Mouse (Mus musculus) hindbrain, embryonic 16.5 days (tissue): ENCODE results near the gene AC124108.1. TPM values are rescaled to one million over a fixed set of nuclear protein-coding genes. Genes with fewer than 3 reads are reported as not detected.

Experiments
- ATAC-seq: fragments of 200-750 bp; cut with Nextera tagmentation; 2 replicates; pipeline ENCODE4 v1.8.0; 2017; ENCODE audit warnings: moderate TSS enrichment, moderate library complexity
- H3K27ac ChIP-seq: fragments of 300-500 bp; sonication (generic); 2 replicates; pipeline ENCODE4 v1.5.1; 2014; ENCODE audit warnings: low read depth, mild to moderate bottlenecking, control low read depth, low read length, moderate library complexity
- H3K27me3 ChIP-seq: fragments of 300-500 bp; sonication (generic); replicated peaks from 2 replicates; pipeline ENCODE4 v1.6.1; 2014; ENCODE audit warnings: low read length; ENCODE audit not compliant: control insufficient read depth, insufficient read depth
- H3K36me3 ChIP-seq: fragments of 300-500 bp; sonication (generic); 2 replicates; pipeline ENCODE4 v1.6.1; 2014; ENCODE audit warnings: mild to moderate bottlenecking, low read length, moderate library complexity, mixed read lengths; ENCODE audit not compliant: control insufficient read depth, insufficient read depth
- H3K4me1 ChIP-seq: fragments of 300-500 bp; sonication (generic); 2 replicates; pipeline ENCODE4 v1.6.1; 2014; ENCODE audit warnings: low read depth, low read length; ENCODE audit not compliant: control insufficient read depth, insufficient read depth
- H3K4me2 ChIP-seq: fragments of 300-500 bp; sonication (generic); 2 replicates; pipeline ENCODE4 v1.6.1; 2014; ENCODE audit warnings: mild to moderate bottlenecking, low read length, control low read depth, moderate library complexity
- H3K4me3 ChIP-seq: fragments of 300-500 bp; sonication (generic); 2 replicates; pipeline ENCODE4 v1.5.1; 2014; ENCODE audit warnings: mild to moderate bottlenecking, low read length, control low read depth, moderate library complexity
- H3K9ac ChIP-seq: fragments of 300-500 bp; sonication (generic); 2 replicates; pipeline ENCODE4 v1.6.1; 2014; ENCODE audit warnings: low read depth, mild to moderate bottlenecking, control low read depth, low read length, moderate library complexity
- H3K9me3 ChIP-seq: fragments of 300-500 bp; sonication (generic); 2 replicates; pipeline ENCODE4 v1.6.1; 2014; ENCODE audit warnings: mild to moderate bottlenecking, low read length, moderate library complexity; ENCODE audit not compliant: control insufficient read depth
- WGBS: fragments of 180-500 bp; shearing (Covaris S2); extraction: QIAGEN DNeasy Blood & Tissue Kit; methylation state at CpG from one replicate; pipeline ENCODE4 v1.1.7; 2014; 5-methylcytosine and 5-hydroxymethylcytosine counted together
- polyA plus RNA-seq: library from polyadenylated mRNA; unstranded; fragments of >200 nt; fragmentation: Nextera tagmentation; extraction: Ambion mirVana; gene quantifications from 2 replicates; pipeline ENCODE4 v1.2.1, GENCODE M21; 2015

The AC124108.1 gene
- polyA plus RNA-seq, 1 experiment from 2014 or later: 1.8 TPM

DNA sequence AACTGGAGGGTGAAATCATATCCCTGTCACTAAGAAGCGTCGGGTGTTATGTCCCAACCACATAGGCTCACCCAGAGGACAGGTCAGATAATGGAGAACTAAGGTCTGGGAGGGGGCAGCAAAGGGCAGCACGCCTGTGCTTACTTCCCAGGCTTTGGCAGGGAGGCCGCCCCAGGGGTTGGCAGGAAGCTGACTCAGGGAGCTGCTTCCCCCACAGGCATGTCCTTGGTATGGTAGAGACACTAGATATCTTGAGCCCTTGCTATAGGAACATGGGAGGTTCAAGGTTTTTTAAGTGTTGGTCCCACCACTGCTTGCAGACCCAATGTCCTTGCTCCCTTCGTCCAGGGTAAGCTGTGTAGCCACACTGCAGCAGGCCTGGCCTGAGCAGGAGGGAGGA is 14.7 kb downstream of the AC124108.1 start:
- Histone ChIP-seq H3K27ac (0 out of 2 replicates have a peak overlapping the region, but pooled peaks have one; percentile 12), H3K9me3 (no peaks in the 10 kb centered on the region), H3K36me3 (no peaks in the 10 kb centered on the region), H3K27me3 (no peaks in the 10 kb centered on the region), H3K4me3 (no peak overlapping the region), H3K9ac (no peak overlapping the region), H3K4me2 (no peak overlapping the region), H3K4me1 (peaks cover 38% of the 10 kb centered on the region)
- WGBS: 77% methylated on average over 5 of the region's 5 CpGs
- ATAC-seq: no peak

DNA sequence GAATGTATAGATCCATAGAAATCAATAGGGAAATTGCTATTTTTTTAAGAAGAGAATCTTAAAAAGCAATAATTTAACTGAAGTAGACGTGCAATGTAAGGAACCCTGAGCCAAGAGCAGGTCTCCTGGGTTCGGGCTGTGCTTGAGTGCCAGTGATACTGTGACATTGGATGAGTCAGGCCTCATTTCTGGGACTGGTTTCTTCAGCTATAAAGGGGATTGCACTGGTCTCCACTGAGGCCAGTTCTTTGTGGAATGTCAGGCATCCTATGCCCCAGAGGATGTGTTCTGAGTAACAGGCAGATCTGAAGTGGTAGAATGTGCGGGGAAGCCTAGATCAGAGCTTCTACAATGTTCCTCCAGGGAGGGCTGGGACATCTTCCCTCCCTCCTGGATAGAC is 15.6 kb downstream of the AC124108.1 start:
- H3K4me1 ChIP-seq: peaks cover 32% of the 10 kb centered on the region
- H3K27ac ChIP-seq: no peak overlapping the region
- H3K27me3 ChIP-seq: no peaks in the 10 kb centered on the region
- no peak overlapping the region for H3K9ac ChIP-seq
- 80% methylated on average over 3 of the region's 3 CpGs for WGBS
- H3K9me3 ChIP-seq: no peaks in the 10 kb centered on the region
- no peak for ATAC-seq
- no peaks in the 10 kb centered on the region for H3K36me3 ChIP-seq
- H3K4me3 ChIP-seq: no peak overlapping the region
- no peak overlapping the region for H3K4me2 ChIP-seq

DNA sequence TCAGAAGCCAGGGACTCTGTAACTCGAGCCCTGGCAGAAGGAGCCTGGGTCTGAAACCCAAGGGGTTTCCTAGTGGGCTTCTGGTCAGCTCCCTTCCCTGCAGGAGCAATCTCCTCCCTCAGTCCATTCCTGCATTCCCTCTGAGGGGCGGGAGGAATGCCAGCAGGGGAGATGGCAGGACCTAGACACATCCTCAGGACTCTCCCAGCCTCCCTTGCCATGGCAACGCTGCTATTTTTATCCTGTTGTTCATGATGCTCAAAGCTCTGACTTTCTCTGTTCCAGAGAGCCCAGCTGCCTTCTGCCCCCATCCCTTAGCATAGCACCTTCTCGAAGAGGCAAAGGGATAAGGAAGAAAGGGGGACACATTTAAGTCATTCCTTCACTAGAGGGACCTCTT is 16.9 kb downstream of the AC124108.1 start:
- ATAC-seq: peak; percentile 13
- no peaks in the 10 kb centered on the region for H3K27me3 ChIP-seq
- H3K36me3 ChIP-seq: no peaks in the 10 kb centered on the region
- H3K9ac ChIP-seq: peak overlapping the region; percentile 19; the same call in 1 of the 2 replicates
- no peaks in the 10 kb centered on the region for H3K9me3 ChIP-seq
- no peak overlapping the region for H3K4me2 ChIP-seq
- H3K27ac ChIP-seq: peak overlapping the region; percentile 56; the same call in 1 of the 2 replicates
- peaks cover 41% of the 10 kb centered on the region for H3K4me1 ChIP-seq
- WGBS: 11% methylated on average over 4 of the region's 4 CpGs
- H3K4me3 ChIP-seq: no peak overlapping the region

DNA sequence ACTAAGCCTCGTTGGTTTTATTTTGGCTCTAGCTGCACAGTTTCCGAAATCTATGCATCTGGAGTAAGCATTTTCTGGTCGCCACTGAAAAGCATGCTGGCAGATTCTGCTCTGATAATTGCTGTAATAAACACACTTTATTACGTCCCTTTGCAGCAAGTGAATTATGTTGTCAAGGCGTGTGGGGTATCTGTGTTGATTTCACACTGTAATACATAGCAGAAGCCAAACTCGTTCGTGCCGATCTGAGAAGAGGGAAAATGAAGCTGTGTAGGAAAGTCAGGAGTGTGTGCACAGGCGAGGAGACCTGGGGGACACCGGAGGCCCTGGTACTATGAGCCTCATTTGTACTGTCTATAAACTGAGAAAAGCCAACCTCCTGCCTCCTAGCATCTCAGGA is 18.1 kb downstream of the AC124108.1 start:
- Histone ChIP-seq H3K36me3 (no peaks in the 10 kb centered on the region), H3K9ac (peak overlapping the region; percentile 6; the same call in 1 of the 2 replicates), H3K27ac (peak overlapping the region; percentile 52; the same call in 1 of the 2 replicates), H3K27me3 (no peaks in the 10 kb centered on the region), H3K4me3 (no peak overlapping the region), H3K9me3 (no peaks in the 10 kb centered on the region), H3K4me2 (no peak overlapping the region), H3K4me1 (peaks cover 44% of the 10 kb centered on the region)
- ATAC-seq: 0 out of 2 replicates have a peak, but pooled peaks have one; percentile 5
- WGBS: 55% methylated on average over 10 of the region's 10 CpGs

DNA sequence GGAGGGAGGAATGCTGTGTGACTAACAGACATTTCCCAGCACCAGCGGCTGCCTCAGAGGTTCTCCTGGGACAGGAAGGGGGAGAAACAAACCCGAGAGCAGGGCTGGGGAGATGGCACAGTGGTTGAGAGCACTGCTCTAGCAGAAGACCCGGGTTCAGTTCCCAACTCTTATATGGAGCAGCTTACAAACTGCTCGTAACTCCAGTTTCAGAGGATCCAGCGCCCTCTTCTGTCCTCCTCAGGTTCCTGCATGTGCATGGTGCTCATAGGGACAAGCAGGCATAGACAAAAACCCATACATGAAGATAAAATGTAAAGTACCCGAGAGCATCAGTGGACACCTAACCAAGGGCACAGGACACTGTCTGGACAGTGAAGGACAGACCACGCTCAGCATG is 19.7 kb downstream of the AC124108.1 start:
- H3K4me2 ChIP-seq: no peak overlapping the region
- peaks cover 43% of the 10 kb centered on the region for H3K4me1 ChIP-seq
- H3K27me3 ChIP-seq: no peaks in the 10 kb centered on the region
- H3K36me3 ChIP-seq: no peaks in the 10 kb centered on the region
- no peak for ATAC-seq
- WGBS: 22% methylated on average over 7 of the region's 7 CpGs
- no peak overlapping the region for H3K4me3 ChIP-seq
- no peak overlapping the region for H3K9ac ChIP-seq
- H3K27ac ChIP-seq: no peak overlapping the region
- H3K9me3 ChIP-seq: no peaks in the 10 kb centered on the region

DNA sequence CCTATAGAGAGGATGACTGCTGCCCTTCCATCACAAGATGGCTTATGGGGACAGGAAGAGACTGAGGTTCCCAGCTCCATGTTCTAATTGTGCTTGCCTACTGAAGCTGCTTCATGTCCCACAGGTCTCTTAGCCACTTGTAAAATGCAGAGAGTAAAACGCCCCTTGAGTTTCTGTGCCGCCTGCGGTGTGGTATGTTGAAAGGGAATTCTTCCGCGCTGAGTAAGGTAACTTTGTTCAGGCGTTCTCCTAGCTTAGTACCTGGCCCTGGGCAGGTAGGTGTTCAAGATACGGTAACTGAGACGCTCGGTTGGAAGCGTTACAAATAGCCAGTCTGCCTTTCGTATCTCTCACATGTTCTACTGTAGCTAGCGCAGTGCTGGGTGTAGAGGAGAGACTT is 20.4 kb downstream of the AC124108.1 start:
- H3K4me3 ChIP-seq: no peak overlapping the region
- H3K36me3 ChIP-seq: no peaks in the 10 kb centered on the region
- peaks cover 41% of the 10 kb centered on the region for H3K4me1 ChIP-seq
- no peak overlapping the region for H3K27ac ChIP-seq
- H3K4me2 ChIP-seq: no peak overlapping the region; the same call in 1 of the 2 replicates
- 45% methylated on average over 12 of the region's 12 CpGs for WGBS
- H3K9ac ChIP-seq: no peak overlapping the region
- no peak for ATAC-seq
- H3K9me3 ChIP-seq: no peaks in the 10 kb centered on the region
- H3K27me3 ChIP-seq: no peaks in the 10 kb centered on the region

DNA sequence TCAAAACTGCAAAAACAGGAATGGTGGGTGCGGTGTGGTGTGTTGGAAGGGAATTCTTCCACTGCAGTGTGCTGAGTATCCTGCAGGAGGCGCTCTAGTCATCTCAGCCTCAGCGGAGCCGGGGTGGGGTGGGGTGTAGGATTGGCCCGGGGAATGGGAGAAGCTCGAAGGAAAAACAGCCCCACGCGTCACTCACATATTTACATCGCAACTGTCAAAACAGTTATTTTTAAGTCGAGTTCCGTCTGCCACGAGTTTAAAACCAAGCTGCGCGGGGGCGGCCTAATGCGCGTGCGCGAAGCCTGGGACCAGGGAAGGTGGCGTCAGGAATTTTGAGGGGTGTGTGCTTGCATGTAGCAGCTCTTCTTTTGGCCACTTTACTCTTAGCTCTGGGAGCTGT is 21.0 kb downstream of the AC124108.1 start:
- H3K9ac ChIP-seq: 0 out of 2 replicates have a peak overlapping the region, but pooled peaks have one; percentile 7

DNA sequence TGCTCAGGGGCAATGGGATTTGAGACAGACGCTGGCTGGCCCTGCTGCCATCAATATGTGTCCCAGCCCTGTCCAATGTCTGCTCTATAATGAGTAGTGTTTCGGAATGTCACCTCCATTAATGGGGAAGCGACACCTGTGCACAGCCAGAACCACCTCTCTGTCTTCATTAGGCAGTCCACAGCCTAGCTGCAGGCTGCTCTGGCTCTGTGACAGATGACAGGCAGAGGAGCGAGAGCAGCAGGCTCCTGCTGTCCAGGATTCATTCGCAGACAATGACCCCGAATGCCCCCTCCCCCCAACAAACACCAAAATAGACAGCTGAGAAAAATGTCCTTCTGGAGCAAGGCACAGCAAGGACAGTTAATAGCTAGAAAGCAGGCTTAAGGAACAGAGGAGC is 21.8 kb downstream of the AC124108.1 start:
- no peak overlapping the region for H3K4me3 ChIP-seq
- ATAC-seq: peak; percentile 78
- no peak overlapping the region for H3K4me2 ChIP-seq
- H3K27ac ChIP-seq: 0 out of 2 replicates have a peak overlapping the region, but pooled peaks have one; percentile 4
- H3K27me3 ChIP-seq: no peaks in the 10 kb centered on the region
- WGBS: 12% methylated on average over 6 of the region's 6 CpGs
- H3K9ac ChIP-seq: no peak overlapping the region
- no peaks in the 10 kb centered on the region for H3K36me3 ChIP-seq
- no peaks in the 10 kb centered on the region for H3K9me3 ChIP-seq
- peaks cover 38% of the 10 kb centered on the region for H3K4me1 ChIP-seq

More for the DNA sequence above, 21.0 kb downstream of the AC124108.1 start:
- H3K9me3 ChIP-seq: no peaks in the 10 kb centered on the region
- 0 out of 2 replicates have a peak, but pooled peaks have one; percentile 2 for ATAC-seq
- H3K27ac ChIP-seq: no peak overlapping the region
- 7% methylated on average over 20 of the region's 20 CpGs for WGBS
- H3K4me2 ChIP-seq: peak overlapping the region; percentile 46
- no peaks in the 10 kb centered on the region for H3K36me3 ChIP-seq
- no peaks in the 10 kb centered on the region for H3K27me3 ChIP-seq
- peak overlapping the region; percentile 28 for H3K4me3 ChIP-seq
- peaks cover 41% of the 10 kb centered on the region for H3K4me1 ChIP-seq

DNA sequence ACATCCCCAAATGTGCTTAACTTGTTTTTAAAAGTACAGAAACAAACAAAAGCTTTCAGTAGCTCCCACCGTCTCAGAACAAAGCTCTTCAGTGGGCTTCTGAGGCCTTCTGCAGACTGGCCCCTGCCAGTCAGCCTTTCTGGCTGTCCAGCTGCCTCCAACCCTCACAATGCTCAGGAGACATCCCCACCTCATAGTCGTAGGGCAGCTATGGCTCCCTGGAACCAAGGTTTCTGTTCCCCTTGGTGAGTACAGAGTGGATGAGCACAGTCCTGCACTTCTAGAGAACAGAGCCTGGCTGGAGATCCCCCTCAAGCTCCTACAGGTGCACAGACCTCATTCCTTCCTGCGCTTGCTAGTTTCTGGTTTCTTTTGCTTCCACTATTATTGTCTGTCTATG is 25.0 kb downstream of the AC124108.1 start:
- no peak overlapping the region for H3K27ac ChIP-seq
- no peaks in the 10 kb centered on the region for H3K36me3 ChIP-seq
- no peak for ATAC-seq
- H3K9me3 ChIP-seq: no peaks in the 10 kb centered on the region
- H3K4me2 ChIP-seq: no peak overlapping the region
- no peaks in the 10 kb centered on the region for H3K27me3 ChIP-seq
- H3K9ac ChIP-seq: no peak overlapping the region
- no peak overlapping the region for H3K4me3 ChIP-seq
- 62% methylated on average over 3 of the region's 3 CpGs for WGBS
- H3K4me1 ChIP-seq: peaks cover 18% of the 10 kb centered on the region
